15 mouse cellular contexts compared by ENCODE assay signal in genomic region chr15:99631618-99632017, GRCm38 (mm10). TPM values are rescaled to one million over a fixed set of nuclear protein-coding genes. Genes with fewer than 3 reads are reported as not detected.
DNase-seq lines count a peak whose midpoint lies in the region; ATAC-seq and TF ChIP-seq lines count a peak whose summit lies in the region.
"Had no signal": no experiment of that assay in that cellular context is flagged by ENCODE, and none has a peak within 500 bp of the region (broad histone marks: within the 10 kb centered on the region; RNA-seq: fewer than 3 reads in every experiment).

No protein-coding gene starts in this region.

- TF ChIP-seq EP300 in lung, postnatal 0 days (IDR thresholded peaks at IDR 0.05) = no peak
- TF ChIP-seq EP300 in stomach, postnatal 0 days (optimal IDR thresholded peaks at IDR 0.05) = no peak

- H3K27me3 ChIP-seq in lung, postnatal 0 days (replicated peaks; ENCODE audit: insufficient read depth, low read length) = no peaks in the 10 kb centered on the region
- H3K27me3 ChIP-seq in stomach, postnatal 0 days (ENCODE audit: control insufficient read depth, insufficient read depth, low read length) = no peaks in the 10 kb centered on the region

- TF ChIP-seq CTCF in lung, postnatal 0 days (IDR thresholded peaks at IDR 0.05) = peak; percentile 58
- TF ChIP-seq CTCF in bone marrow, adult 2 months (IDR thresholded peaks at IDR 0.05; ENCODE audit: control insufficient read depth, insufficient read depth, low read length) = 0 out of 2 replicates have a peak, but pooled peaks have one; percentile 5
- peak; percentile 54 for TF ChIP-seq CTCF in stomach, postnatal 0 days (IDR thresholded peaks at IDR 0.05; ENCODE audit: low read depth)

- no peak for ATAC-seq in lung, postnatal 0 days
- ATAC-seq in stomach, postnatal 0 days (ENCODE audit: low FRiP score, low TSS enrichment) = no peak

- H3K4me1 ChIP-seq in lung, postnatal 0 days (ENCODE audit: insufficient read depth, low read depth, low read length) = no peaks in the 10 kb centered on the region
- no peaks in the 10 kb centered on the region for H3K4me1 ChIP-seq in bone marrow, adult 2 months (ENCODE audit: control insufficient read depth, insufficient read depth, low read length)
- no peaks in the 10 kb centered on the region for H3K4me1 ChIP-seq in stomach, postnatal 0 days (replicated peaks; ENCODE audit: control insufficient read depth, insufficient read depth)

- H3K9me3 ChIP-seq in lung, postnatal 0 days (ENCODE audit: low read length) = no peaks in the 10 kb centered on the region
- no peaks in the 10 kb centered on the region for H3K9me3 ChIP-seq in stomach, postnatal 0 days (ENCODE audit: control insufficient read depth, low read length)

- no peak overlapping the region for H3K9ac ChIP-seq in lung, postnatal 0 days (replicated peaks; ENCODE audit: low read depth)
- H3K9ac ChIP-seq in stomach, postnatal 0 days (ENCODE audit: low read length) = no peak overlapping the region

- peak; percentile 52 for DNase-seq in embryo, embryonic 10 days (ENCODE audit: low spot score)
- DNase-seq in embryo, embryonic 9.5 days (ENCODE audit: extremely low spot score) = no peak
- no peak for DNase-seq in lung, postnatal 0 days (ENCODE audit: low spot score)
- DNase-seq in lung, postnatal 4 days = no peak
- no peak for DNase-seq in stomach, postnatal 0 days (ENCODE audit: low spot score)
- no peak for DNase-seq in right cerebral cortex, postnatal 14 days
- DNase-seq in natural killer cell, adult 2 months (ENCODE audit: low spot score in 2 of 2) = no peak
- DNase-seq: adrenal gland, adult 8-10 months; cerebellum, postnatal 10 days; gastrocnemius, postnatal 14 days; heart, postnatal 4 days; kidney, postnatal 14 days had no signal

- no peak overlapping the region for H3K4me2 ChIP-seq in lung, postnatal 0 days (replicated peaks; ENCODE audit: low read depth, low read length)
- no peak overlapping the region for H3K4me2 ChIP-seq in stomach, postnatal 0 days (replicated peaks; ENCODE audit: low read depth)

- H3K4me3 ChIP-seq in lung, postnatal 0 days (ENCODE audit: low read depth, low read length) = no peak overlapping the region
- no peak overlapping the region for H3K4me3 ChIP-seq in bone marrow, adult 2 months (replicated peaks; ENCODE audit: control insufficient read depth, low read depth, low read length)
- H3K4me3 ChIP-seq in stomach, postnatal 0 days (ENCODE audit: low read depth, low read length) = no peak overlapping the region
- H3K4me3 ChIP-seq: erythroblast, embryonic 14.5 days had no signal

- TF ChIP-seq POLR2A in bone marrow, adult 2 months (IDR thresholded peaks at IDR 0.05; ENCODE audit: borderline replicate concordance, control insufficient read depth, low read depth, low read length) = no peak

- no peak overlapping the region for H3K27ac ChIP-seq in lung, postnatal 0 days (ENCODE audit: low read length)
- no peak overlapping the region for H3K27ac ChIP-seq in bone marrow, adult 2 months (ENCODE audit: control insufficient read depth, insufficient read depth, low read depth, low read length, poor library complexity)
- no peak overlapping the region for H3K27ac ChIP-seq in stomach, postnatal 0 days (replicated peaks)

- H3K36me3 ChIP-seq in lung, postnatal 0 days (ENCODE audit: insufficient read depth, low read length) = peaks cover 6% of the 10 kb centered on the region; the same call in 1 of the 2 replicates
- peaks cover 9% of the 10 kb centered on the region; the same call in 1 of the 2 replicates for H3K36me3 ChIP-seq in stomach, postnatal 0 days (ENCODE audit: control insufficient read depth, insufficient read depth, low read length)

RNA-seq across cellular contexts. Expression of gene Racgap1, which starts 19.8 kb away (rescaled TPM):
- 7.5 and 10.9 TPM in 2 replicates for polyA plus RNA-seq in lung, postnatal 0 days (2015; fragmentation: Nextera tagmentation; extraction: Ambion mirVana)
- polyA plus RNA-seq in bone marrow, adult 2 months (2011; ENCODE audit: insufficient read depth, insufficient read length, low replicate concordance, missing spikeins) = 57.9 and 66.4 TPM in 2 replicates
- 29.8 and 35.9 TPM in 2 replicates for polyA plus RNA-seq in stomach, postnatal 0 days (2015; fragmentation: Nextera tagmentation; extraction: Ambion mirVana)

RNA-seq across cellular contexts. Expression of gene Aqp6, which starts 30.4 kb away (rescaled TPM):
- polyA plus RNA-seq in lung, postnatal 0 days (2015; fragmentation: Nextera tagmentation; extraction: Ambion mirVana) = not detected in 2 replicates
- polyA plus RNA-seq in bone marrow, adult 2 months (2011; ENCODE audit: insufficient read depth, insufficient read length, low replicate concordance, missing spikeins) = not detected in 2 replicates
- not detected in 2 replicates for polyA plus RNA-seq in stomach, postnatal 0 days (2015; fragmentation: Nextera tagmentation; extraction: Ambion mirVana)
- polyA plus RNA-seq: erythroblast, embryonic 14.5 days; limb, embryonic 11.5 days had no signal

RNA-seq across cellular contexts. Expression of gene Asic1, which starts 38.5 kb away (rescaled TPM):
- polyA plus RNA-seq in lung, postnatal 0 days (2015; fragmentation: Nextera tagmentation; extraction: Ambion mirVana) = 1.3 TPM in 2 replicates
- polyA plus RNA-seq in bone marrow, adult 2 months (2011; ENCODE audit: insufficient read depth, insufficient read length, low replicate concordance, missing spikeins) = 4.7 TPM in 1 of 2 replicates, not detected in the other
- 1.0 and 1.2 TPM in 2 replicates for polyA plus RNA-seq in stomach, postnatal 0 days (2015; fragmentation: Nextera tagmentation; extraction: Ambion mirVana)
- polyA plus RNA-seq: erythroblast, embryonic 14.5 days had no signal

RNA-seq across cellular contexts. Expression of gene Aqp5, which starts 41.0 kb away (rescaled TPM):
- polyA plus RNA-seq in lung, postnatal 0 days (2015; fragmentation: Nextera tagmentation; extraction: Ambion mirVana) = 551 and 593 TPM in 2 replicates
- polyA plus RNA-seq in bone marrow, adult 2 months (2011; ENCODE audit: insufficient read depth, insufficient read length, low replicate concordance, missing spikeins) = not detected in 2 replicates
- polyA plus RNA-seq in stomach, postnatal 0 days (2015; fragmentation: Nextera tagmentation; extraction: Ambion mirVana) = 0.72 and 1.9 TPM in 2 replicates
- polyA plus RNA-seq: erythroblast, embryonic 14.5 days; limb, embryonic 11.5 days had no signal

RNA-seq across cellular contexts. Expression of gene Aqp2, which starts 52.8 kb away (rescaled TPM):
- not detected in 2 replicates for polyA plus RNA-seq in lung, postnatal 0 days (2015; fragmentation: Nextera tagmentation; extraction: Ambion mirVana)
- not detected in 2 replicates for polyA plus RNA-seq in bone marrow, adult 2 months (2011; ENCODE audit: insufficient read depth, insufficient read length, low replicate concordance, missing spikeins)
- not detected in 2 replicates for polyA plus RNA-seq in stomach, postnatal 0 days (2015; fragmentation: Nextera tagmentation; extraction: Ambion mirVana)
- polyA plus RNA-seq: erythroblast, embryonic 14.5 days; limb, embryonic 11.5 days had no signal

Comparison
In these comparisons a context has a peak if more than half of its experiments do, and no peak if none do; other contexts are left out.
1. CTCF ChIP-seq: peak in every context shown above with its lines; median percentile 58 in lung, postnatal 0 days; 54 in stomach, postnatal 0 days; 5 in bone marrow, adult 2 months.